Comparison of ENCODE assay signal across 9 mouse cellular contexts in genomic region chr15:80949431-80949830, GRCm38 (mm10). TPM values are rescaled to one million over a fixed set of nuclear protein-coding genes. Genes with fewer than 3 reads are reported as not detected.
DNase-seq lines count a peak whose midpoint lies in the region; ATAC-seq and TF ChIP-seq lines count a peak whose summit lies in the region.
"Had no signal": no experiment of that assay in that cellular context is flagged by ENCODE, and none has a peak within 500 bp of the region (broad histone marks: within the 10 kb centered on the region; RNA-seq: fewer than 3 reads in every experiment).

No protein-coding gene starts in this region.

- H3K79me2 ChIP-seq in CH12.LX (replicated peaks; ENCODE audit: control insufficient read depth, extremely low read depth, insufficient read depth, poor library complexity, severe bottlenecking) (peaks cover 29% of the 10 kb centered on the region), macrophage (ENCODE audit: inconsistent target) (peaks cover 33% of the 10 kb centered on the region)

- no peak for DNase-seq in heart, postnatal 10 days
- DNase-seq in CH12.LX (ENCODE audit: extremely low read depth) = peak; percentile 31
- no peak for DNase-seq in forebrain, postnatal 0 days
- DNase-seq in frontal cortex, adult 2 months (ENCODE audit: extremely low spot score in 1 of 2, low spot score in 1 of 2) = no peak
- no peak for DNase-seq in Muller cell, postnatal 12 days (ENCODE audit: inconsistent ontology term)
- DNase-seq in adrenal gland, adult (ENCODE audit: inconsistent age in 2 of 2, low spot score in 1 of 2) = no peak
- DNase-seq: cerebellum, postnatal 25 days had no signal

- no peaks in the 10 kb centered on the region for H3K27me3 ChIP-seq in heart, embryonic 11.5 days (ENCODE audit: control insufficient read depth, insufficient read depth, low read length)
- H3K27me3 ChIP-seq in CH12.LX (replicated peaks) = no peaks in the 10 kb centered on the region
- no peaks in the 10 kb centered on the region for H3K27me3 ChIP-seq in forebrain, postnatal 0 days (ENCODE audit: insufficient read depth, low read length)

- TF ChIP-seq POLR2A in CH12.LX (IDR thresholded peaks at IDR 0.05; ENCODE audit: low read depth, low read length) = no peak

- in situ Hi-C loops in CH12.LX (cut with MboI; ENCODE audit: low pct_ligation_motif_present, low pct_unique_long_range_greater_than_20kb, low sequenced_read_pairs) = loop anchor here (10.0 kb wide), 1 partner anchor 245 kb away; no protein-coding TSS in a partner anchor

- no peak for TF ChIP-seq RAD21 in CH12.LX (IDR thresholded peaks at IDR 0.05; ENCODE audit: low read depth, low read length)

- H3K4me2 ChIP-seq in heart, embryonic 11.5 days = peak overlapping the region; percentile 81
- H3K4me2 ChIP-seq in CH12.LX (ENCODE audit: insufficient read depth, low read depth, poor library complexity, severe bottlenecking) = peak overlapping the region; percentile 88
- peak overlapping the region; percentile 68 for H3K4me2 ChIP-seq in forebrain, postnatal 0 days (ENCODE audit: low read depth)

- intact Hi-C loops in heart, postnatal 10 days (cut with DNase I) = loop anchor here (2.0 to 10.0 kb wide), 2 partner anchors 243 to 685 kb away; partner anchors contain the start of gene Rps19bp1

- no peak for TF ChIP-seq EP300 in CH12.LX (IDR thresholded peaks at IDR 0.05; ENCODE audit: low read length)

- H3K9ac ChIP-seq in heart, embryonic 11.5 days (ENCODE audit: low read depth, low read length) = peak overlapping the region; percentile 88
- H3K9ac ChIP-seq in CH12.LX (ENCODE audit: insufficient read depth, low read depth) = peak overlapping the region; percentile 55
- no peak overlapping the region for H3K9ac ChIP-seq in forebrain, postnatal 0 days

- TF ChIP-seq CTCF in CH12.LX (conservative IDR thresholded peaks at IDR 0.05 in 1 of 2, IDR thresholded peaks at IDR 0.05 in 1 of 2; ENCODE audit: low read depth in 2 of 2, low read length in 2 of 2) = no peak
- TF ChIP-seq CTCF in forebrain, postnatal 0 days (IDR thresholded peaks at IDR 0.05; ENCODE audit: low read depth) = no peak

- dilution Hi-C loops in CH12.LX (cut with MboI; ENCODE audit: extremely low pct_ligation_motif_present, extremely low pct_unique_long_range_greater_than_20kb, low sequenced_read_pairs) = no loop called here

- no peaks in the 10 kb centered on the region for H3K9me3 ChIP-seq in heart, embryonic 11.5 days (replicated peaks; ENCODE audit: control insufficient read depth, low read length)
- no peaks in the 10 kb centered on the region for H3K9me3 ChIP-seq in CH12.LX (replicated peaks; ENCODE audit: low read length)
- no peaks in the 10 kb centered on the region for H3K9me3 ChIP-seq in forebrain, postnatal 0 days (ENCODE audit: low read length)

- peak overlapping the region; percentile 95 for H3K4me3 ChIP-seq in heart, embryonic 11.5 days (ENCODE audit: low read depth, low read length)
- H3K4me3 ChIP-seq in CH12.LX (replicated peaks in 1 of 3; ENCODE audit: low read depth in 2 of 3, low read length in 2 of 3, poor library complexity in 1 of 3) (peak overlapping the region; percentile 84 to 99 (median 92)), macrophage (ENCODE audit: inconsistent target) (peak overlapping the region; percentile 84)
- H3K4me3 ChIP-seq in forebrain, postnatal 0 days (ENCODE audit: low read depth, low read length) = no peak overlapping the region

- no peak for ATAC-seq in heart, embryonic 11.5 days (replicated peaks; ENCODE audit: insufficient number of reproducible peaks, low FRiP score, low TSS enrichment)
- no peak for ATAC-seq in forebrain, postnatal 0 days

- 58% methylated on average over 4 of the region's 4 CpGs for WGBS in heart, embryonic 11.5 days (ENCODE audit: insufficient replicate concordance)
- WGBS in forebrain, postnatal 0 days = 59% methylated on average over 4 of the region's 4 CpGs
- whole genome bisulfite sequencing in macrophage (ENCODE audit: missing documents) = 38% methylated on average over 4 of the region's 4 CpGs

- peaks cover 8% of the 10 kb centered on the region for H3K4me1 ChIP-seq in heart, embryonic 11.5 days (ENCODE audit: control insufficient read depth, insufficient read depth, low read length)
- peaks cover 11 to 31% of the 10 kb centered on the region in 2 experiments for H3K4me1 ChIP-seq in CH12.LX (ENCODE audit: control insufficient read depth in 1 of 2, insufficient read depth in 2 of 2)
- peaks cover 4% of the 10 kb centered on the region; the same call in 1 of the 2 replicates for H3K4me1 ChIP-seq in forebrain, postnatal 0 days (ENCODE audit: insufficient read depth)

- H3K27ac ChIP-seq in heart, embryonic 11.5 days (ENCODE audit: low read depth, low read length) = no peak overlapping the region
- no peak overlapping the region; the same call in 1 of the 2 replicates for H3K27ac ChIP-seq in CH12.LX (ENCODE audit: insufficient read depth, low read depth)
- H3K27ac ChIP-seq in forebrain, postnatal 0 days (ENCODE audit: low read depth, low read length) = no peak overlapping the region
- no peak overlapping the region for H3K27ac ChIP-seq in macrophage

- peaks cover 16% of the 10 kb centered on the region; the same call in 1 of the 2 replicates for H3K36me3 ChIP-seq in heart, embryonic 11.5 days (ENCODE audit: control insufficient read depth, insufficient read depth, low read length)
- peaks cover 22 to 40% of the 10 kb centered on the region in 2 experiments for H3K36me3 ChIP-seq in CH12.LX (replicated peaks in 1 of 2; ENCODE audit: control insufficient read depth in 1 of 2, insufficient read depth in 1 of 2, low read length in 1 of 2)
- peaks cover 23% of the 10 kb centered on the region for H3K36me3 ChIP-seq in forebrain, postnatal 0 days (ENCODE audit: insufficient read depth)
- peaks cover 24% of the 10 kb centered on the region for H3K36me3 ChIP-seq in macrophage (ENCODE audit: inconsistent target)

TF ChIP-seq in CH12.LX, 34 proteins besides CTCF, POLR2A, EP300 and RAD21:
- no peak for TF ChIP-seq MAFK (IDR thresholded peaks at IDR 0.05; ENCODE audit: insufficient replicate concordance, low read length)
- peak; percentile 36; the same call in 1 of the 2 replicates for TF ChIP-seq MXI1 (IDR thresholded peaks at IDR 0.05; ENCODE audit: low read depth, low read length)
- no peak for TF ChIP-seq MAZ (IDR thresholded peaks at IDR 0.05; ENCODE audit: low read depth, low read length)
- TF ChIP-seq SMC3 (IDR thresholded peaks at IDR 0.05; ENCODE audit: low read depth, low read length) = no peak
- TF ChIP-seq TCF12 (IDR thresholded peaks at IDR 0.05; ENCODE audit: low read depth, low read length) = no peak
- TF ChIP-seq POLR2AphosphoS2 (IDR thresholded peaks at IDR 0.05; ENCODE audit: low read depth, low read length) = no peak
- no peak for TF ChIP-seq HCFC1 (IDR thresholded peaks at IDR 0.05; ENCODE audit: low read depth, low read length)
- no peak for TF ChIP-seq UBTF (IDR thresholded peaks at IDR 0.05; ENCODE audit: low read depth, low read length)
- TF ChIP-seq ZNF384 (IDR thresholded peaks at IDR 0.05; ENCODE audit: low read depth, low read length) = no peak
- TF ChIP-seq BHLHE40 (IDR thresholded peaks at IDR 0.05; ENCODE audit: low read depth, low read length) = peak; percentile 25; the same call in 1 of the 2 replicates
- TF ChIP-seq CHD1 (IDR thresholded peaks at IDR 0.05; ENCODE audit: low read depth, low read length) = no peak
- peak; percentile 51; the same call in 1 of the 2 replicates for TF ChIP-seq MYC (IDR thresholded peaks at IDR 0.05; ENCODE audit: low read depth, low read length)
- no peak for TF ChIP-seq MEF2A (IDR thresholded peaks at IDR 0.05; ENCODE audit: borderline replicate concordance, low read depth, low read length)
- TF ChIP-seq JUND (conservative IDR thresholded peaks at IDR 0.05; ENCODE audit: low read depth, low read length) = no peak

RNA-seq across cellular contexts. Expression of gene Adsl, which starts 1.1 kb away (rescaled TPM):
- polyA plus RNA-seq in heart, embryonic 11.5 days (2014; fragmentation: Nextera tagmentation; extraction: Ambion mirVana) = 168 and 169 TPM in 2 replicates
- total RNA-seq in heart, postnatal 10 days (2021) = 10 to 100 TPM; 81.1 to 86.2 TPM
- total RNA-seq in CH12.LX (2012; rRNA removed) (226 and 274 TPM in 2 replicates), CH12.LX (2014; rRNA removed) (341 and 356 TPM in 2 replicates)
- polyA plus RNA-seq in CH12.LX (2012; ENCODE audit: insufficient read length, low read depth) (276 and 286 TPM in 2 replicates), macrophage (2018) (18.8 to 53.0 TPM (median 19.5 TPM) in 3 replicates)
- total RNA-seq in forebrain, postnatal 0 days (2014; rRNA removed) = 80.3 and 82.2 TPM in 2 replicates
- polyA plus RNA-seq in forebrain, postnatal 0 days (2015; fragmentation: Nextera tagmentation; extraction: Ambion mirVana) = 51.4 and 77.1 TPM in 2 replicates
- total RNA-seq in macrophage (2018; cell fraction: chromatin; rRNA removed) = 10 to 100 TPM in 23 of 26 experiments, 1 to 10 TPM in 3; 3.0 to 54.4 (median 33.8) TPM
- total RNA-seq in macrophage (2018; cell fraction: cytosol; rRNA removed) = 10 to 100 TPM; 13.9 to 27.9 (median 22.1) TPM
- total RNA-seq in macrophage (2018; cell fraction: nucleus; rRNA removed) = 10 to 100 TPM in 20 of 26 experiments, 1 to 10 TPM in 6; 7.6 to 46.5 (median 15.0) TPM
- polyA plus RNA-seq in frontal cortex, adult 2 months (2012; rRNA removed) = 60.8 and 62.6 TPM in 2 replicates

RNA-seq across cellular contexts. Expression of gene Sgsm3, which starts 28.1 kb away (rescaled TPM):
- polyA plus RNA-seq in heart, embryonic 11.5 days (2014; fragmentation: Nextera tagmentation; extraction: Ambion mirVana) = 13.6 and 14.2 TPM in 2 replicates
- 10 to 100 TPM in 1 of 2 experiments, 1 to 10 TPM in 1; 9.6 to 10.7 TPM for total RNA-seq in heart, postnatal 10 days (2021)
- total RNA-seq in CH12.LX (2012; rRNA removed) = 25.5 and 29.5 TPM in 2 replicates
- total RNA-seq in CH12.LX (2014; rRNA removed) = 14.4 and 15.5 TPM in 2 replicates
- polyA plus RNA-seq in CH12.LX (2012; ENCODE audit: insufficient read length, low read depth) = 15.0 and 19.9 TPM in 2 replicates
- total RNA-seq in forebrain, postnatal 0 days (2014; rRNA removed) = 68.7 and 78.9 TPM in 2 replicates
- 55.0 and 67.2 TPM in 2 replicates for polyA plus RNA-seq in forebrain, postnatal 0 days (2015; fragmentation: Nextera tagmentation; extraction: Ambion mirVana)
- total RNA-seq in macrophage (2018; cell fraction: chromatin; rRNA removed) = 10 to 100 TPM in 22 of 26 experiments, 1 to 10 TPM in 4; 1.7 to 51.6 (median 21.5) TPM
- 10 to 100 TPM in 3 of 26 experiments, 1 to 10 TPM in 23; 3.6 to 13.7 (median 7.7) TPM for total RNA-seq in macrophage (2018; cell fraction: cytosol; rRNA removed)
- total RNA-seq in macrophage (2018; cell fraction: nucleus; rRNA removed) = 10 to 100 TPM in 18 of 26 experiments, 1 to 10 TPM in 8; 4.5 to 30.6 (median 12.9) TPM
- 7.2 to 11.6 TPM (median 10.3 TPM) in 3 replicates for polyA plus RNA-seq in macrophage (2018)
- polyA plus RNA-seq in frontal cortex, adult 2 months (2012; rRNA removed) = 83.4 and 95.6 TPM in 2 replicates
